Mouse (Mus musculus) gastrocnemius, postnatal 36 days (tissue): Measurements from ENCODE around the gene St6galnac6. TPM values are rescaled to one million over a fixed set of nuclear protein-coding genes. Genes with fewer than 3 reads are reported as not detected.

Experiments used
- DNase-seq, 2 experiments: peaks; one replicate each; pipeline ENCODE4 v3.0.0; 2022
- intact Hi-C: fragments of 180-260 bp; cut with DNase I; formaldehyde crosslinking; loops from one replicate; pipeline ENCODE4 v1.15.1; 2025
- microRNA-seq, 2 experiments: library from miRNA; unstranded; fragments of <30 nt; microRNA quantifications; one replicate each; pipeline ENCODE4 v1.2.0; 2021
- total RNA-seq, 2 experiments: library from RNA; stranded (reverse); gene quantifications; 2 replicates each; pipeline ENCODE4 v1.2.3; 2021

The St6galnac6 gene
- total RNA-seq, 2 experiments from 2014 or later: 34.9 to 46.5 TPM

DNA sequence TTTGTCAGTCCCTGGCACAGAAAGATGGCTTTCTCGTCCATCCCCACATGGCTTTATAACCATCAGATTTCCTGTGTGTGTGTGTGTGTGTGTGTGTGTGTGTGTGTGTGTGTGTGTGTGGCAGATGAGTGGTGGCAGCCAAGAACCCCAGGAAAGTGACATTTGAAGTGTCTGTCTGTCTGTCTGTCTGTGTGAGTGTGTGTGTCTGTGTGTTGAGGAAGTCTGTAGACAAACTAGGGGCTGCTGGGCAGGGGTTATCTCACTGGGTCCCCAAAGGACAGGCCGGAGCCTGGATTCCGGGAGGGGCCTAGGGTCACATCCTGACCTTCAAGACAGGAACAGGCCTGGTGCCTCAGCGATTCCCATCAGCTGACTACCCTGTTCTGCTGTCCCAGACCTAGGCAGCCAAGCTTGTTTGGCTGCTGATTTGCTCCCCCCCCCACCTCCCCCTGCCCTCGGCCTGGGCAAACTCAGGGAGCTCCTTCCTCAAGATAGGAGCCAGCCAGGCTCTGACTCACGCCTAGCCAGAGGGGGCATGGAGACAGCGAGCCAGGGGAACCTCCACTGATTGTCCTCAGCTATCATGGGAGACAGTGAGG lies 62.1 kb downstream of the St6galnac6 start:
- no peak for DNase-seq
- intact Hi-C loops: no loop called here

- intact Hi-C loops: no loop called here
- no peak for DNase-seq
Observed at GRCm38 (mm10) chr2:32662291-32662690, 62.8 kb downstream of the St6galnac6 start.

DNA sequence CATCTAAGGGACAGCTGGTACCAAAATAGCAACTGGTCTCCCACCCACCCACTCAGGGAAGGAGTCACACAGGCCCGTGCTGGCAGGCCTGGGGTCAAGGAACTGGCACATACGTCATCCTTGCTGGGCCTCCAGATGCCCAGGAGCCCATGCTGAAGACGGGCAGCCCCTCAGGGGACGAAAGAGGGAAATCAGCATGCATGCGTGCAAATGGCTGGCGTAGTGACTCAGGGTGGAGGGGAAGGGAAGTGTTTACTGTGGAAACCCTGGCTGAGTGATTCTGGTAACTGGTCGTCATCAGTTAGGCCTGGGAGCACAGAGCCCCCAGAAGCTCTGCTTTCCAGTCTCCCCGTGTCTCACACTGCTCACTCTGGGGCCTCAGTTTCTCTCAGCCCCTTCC lies 65.8 kb downstream of the St6galnac6 start:
- DNase-seq: no peak
- intact Hi-C loops: no loop called here

- intact Hi-C loops: no loop called here
Observed at GRCm38 (mm10) chr2:32665853-32666252, 66.3 kb downstream of the St6galnac6 start.

GRCm38 (mm10) chr2:32667775-32668174 lies 68.3 kb downstream of the St6galnac6 start:
- DNase-seq: no peak

More at GRCm38 (mm10) chr2:32665853-32666252, 66.3 kb downstream of the St6galnac6 start:
- no peak for DNase-seq

GRCm38 (mm10) chr2:32668176-32668575 lies 68.7 kb downstream of the St6galnac6 start:
- intact Hi-C loops: loop anchor here (2.0 kb wide), 1 partner anchor 87 kb away; no protein-coding TSS in a partner anchor
- DNase-seq: no peak

More at GRCm38 (mm10) chr2:32667775-32668174, 68.3 kb downstream of the St6galnac6 start:
- intact Hi-C loops: loop anchor here (2.0 kb wide), 1 partner anchor 87 kb away; no protein-coding TSS in a partner anchor

- intact Hi-C loops: loop anchor here (2.0 kb wide), 1 partner anchor 89 kb away; no protein-coding TSS in a partner anchor
- no peak for DNase-seq
Observed at GRCm38 (mm10) chr2:32669876-32670275, 70.4 kb downstream of the St6galnac6 start.

Small RNAs within 50 kb of the gene (microRNA-seq; reads per million reads assigned to microRNA genes)
- 0 reads per million in 2 experiments for gene Mir1954

Other genes starting within 250 kb of the St6galnac6 start
- gene Ciz1, start 247.4 kb upstream of the St6galnac6 start, total RNA-seq: 10 to 100 TPM; 23.2 to 25.4 TPM
- gene Dnm1, start 246.4 kb upstream of the St6galnac6 start, total RNA-seq: 1 to 10 TPM; 4.8 to 5.3 TPM
- 10 to 100 TPM; 36.4 to 44.0 TPM for gene 1110008P14Rik, start 217.8 kb upstream of the St6galnac6 start, total RNA-seq
- gene Lcn2, start 211.5 kb upstream of the St6galnac6 start, total RNA-seq: 1 to 10 TPM; 1.4 to 3.7 TPM
- gene Ptges2, start 203.8 kb upstream of the St6galnac6 start, total RNA-seq: 10 to 100 TPM; 41.3 to 45.0 TPM
- 1 to 10 TPM; 1.8 to 1.9 TPM for gene Naif1, start 149.3 kb upstream of the St6galnac6 start, total RNA-seq
- gene Slc25a25, start 148.3 kb upstream of the St6galnac6 start, total RNA-seq: 100 to 1,000 TPM in 1 of 2 experiments, 10 to 100 TPM in 1; 71.7 to 145 TPM
- 1 to 10 TPM; 2.6 to 2.7 TPM for gene Fam102a, start 64.4 kb upstream of the St6galnac6 start, total RNA-seq
- gene Dpm2, start 28.9 kb upstream of the St6galnac6 start, total RNA-seq: 10 to 100 TPM; 10.3 to 11.0 TPM
- gene Pip5kl1, start 24.9 kb upstream of the St6galnac6 start, total RNA-seq: not detected
- gene 9430097D07Rik, start 24.0 kb upstream of the St6galnac6 start, total RNA-seq: not detected
- 10 to 100 TPM; 14.1 to 21.7 TPM for gene St6galnac4, start 12.6 kb upstream of the St6galnac6 start, total RNA-seq
- 1,000 to 10,000 TPM; 1,818 to 2,240 TPM for gene Ak1, start 22.0 kb downstream of the St6galnac6 start, total RNA-seq
- gene Eng, start 46.9 kb downstream of the St6galnac6 start, total RNA-seq: 10 to 100 TPM; 23.9 to 26.7 TPM
- gene Fpgs, start 104.4 kb downstream of the St6galnac6 start, total RNA-seq: 1 to 10 TPM; 4.4 to 4.5 TPM
- 10 to 100 TPM; 18.1 to 21.0 TPM for gene Cdk9, start 113.4 kb downstream of the St6galnac6 start, total RNA-seq
- gene Sh2d3c, start 121.3 kb downstream of the St6galnac6 start, total RNA-seq: 1 to 10 TPM; 6.4 to 7.0 TPM
- not detected for gene 6330409D20Rik, start 141.3 kb downstream of the St6galnac6 start, total RNA-seq
- 1 to 10 TPM; 3.9 to 5.1 TPM for gene Tor2a, start 157.5 kb downstream of the St6galnac6 start, total RNA-seq
- gene Ttc16, start 175.9 kb downstream of the St6galnac6 start, total RNA-seq: not detected
- 1 to 10 TPM; 2.0 to 2.1 TPM for gene Ptrh1, start 176.1 kb downstream of the St6galnac6 start, total RNA-seq
- gene Cfap157, start 184.7 kb downstream of the St6galnac6 start, total RNA-seq: not detected
- 1 to 10 TPM; 2.2 to 3.6 TPM for gene Stxbp1, start 247.5 kb downstream of the St6galnac6 start, total RNA-seq